Mouse (Mus musculus) splenic B cell, adult 2 months (primary cell): ENCODE data around the gene Drosha.

Source experiments
- DNase-seq: peaks from one replicate; pipeline ENCODE4 v3.0.0-alpha.2; 2011; ENCODE audit warnings: low read depth, low spot score
- H3K27me3 ChIP-seq: 2 replicates; pipeline ENCODE4 v1.6.1; 2012; ENCODE audit warnings: mild to moderate bottlenecking, low read length, moderate library complexity, mixed read lengths; ENCODE audit not compliant: control insufficient read depth, poor library complexity, insufficient read depth, severe bottlenecking
- H3K36me3 ChIP-seq: 2 replicates; pipeline ENCODE4 v1.6.1; 2012; ENCODE audit warnings: mild to moderate bottlenecking, low read length, moderate library complexity, mixed read lengths; ENCODE audit not compliant: control insufficient read depth, poor library complexity, insufficient read depth, severe bottlenecking

Drosha gene

GRCm38 (mm10) chr15:12885361-12885760, 60.7 kb downstream of the Drosha start:
- H3K27me3 ChIP-seq: no peaks in the 10 kb centered on the region
- DNase-seq: no peak
- peaks cover 16% of the 10 kb centered on the region for H3K36me3 ChIP-seq

GRCm38 (mm10) chr15:12887206-12887605, 62.6 kb downstream of the Drosha start:
- Histone ChIP-seq H3K36me3 (peaks cover 19% of the 10 kb centered on the region), H3K27me3 (no peaks in the 10 kb centered on the region)
- DNase-seq: no peak

GRCm38 (mm10) chr15:12888312-12888711, 63.7 kb downstream of the Drosha start:
- no peak for DNase-seq
- no peaks in the 10 kb centered on the region for H3K27me3 ChIP-seq
- H3K36me3 ChIP-seq: peaks cover 17% of the 10 kb centered on the region

GRCm38 (mm10) chr15:12889909-12890308, 65.3 kb downstream of the Drosha start:
- H3K36me3 ChIP-seq: peaks cover 14% of the 10 kb centered on the region
- no peaks in the 10 kb centered on the region for H3K27me3 ChIP-seq
- DNase-seq: no peak

DNA sequence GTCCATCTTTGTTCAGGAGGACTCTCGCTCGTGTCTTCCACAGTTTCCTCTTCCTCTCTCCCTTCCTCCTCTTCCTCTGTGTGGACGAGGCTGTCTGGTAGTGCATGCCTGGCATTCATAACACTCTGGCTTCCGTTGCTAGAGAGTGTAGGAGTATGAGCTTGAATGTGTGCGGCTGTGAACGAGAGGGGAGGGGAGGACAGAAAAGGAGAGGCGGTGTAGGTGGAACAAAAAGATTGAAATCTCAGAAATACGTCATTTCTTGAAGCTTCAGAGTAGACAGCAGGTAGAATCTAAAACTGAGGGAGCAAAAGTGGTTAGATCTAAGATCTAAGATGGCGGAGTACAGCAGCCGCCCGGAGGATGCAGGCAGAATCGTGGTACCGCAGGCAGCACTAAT, 70.8 kb downstream of the Drosha start:
- no peaks in the 10 kb centered on the region for H3K27me3 ChIP-seq
- no peak for DNase-seq
- peaks cover 3% of the 10 kb centered on the region; the same call in 1 of the 2 replicates for H3K36me3 ChIP-seq

DNA sequence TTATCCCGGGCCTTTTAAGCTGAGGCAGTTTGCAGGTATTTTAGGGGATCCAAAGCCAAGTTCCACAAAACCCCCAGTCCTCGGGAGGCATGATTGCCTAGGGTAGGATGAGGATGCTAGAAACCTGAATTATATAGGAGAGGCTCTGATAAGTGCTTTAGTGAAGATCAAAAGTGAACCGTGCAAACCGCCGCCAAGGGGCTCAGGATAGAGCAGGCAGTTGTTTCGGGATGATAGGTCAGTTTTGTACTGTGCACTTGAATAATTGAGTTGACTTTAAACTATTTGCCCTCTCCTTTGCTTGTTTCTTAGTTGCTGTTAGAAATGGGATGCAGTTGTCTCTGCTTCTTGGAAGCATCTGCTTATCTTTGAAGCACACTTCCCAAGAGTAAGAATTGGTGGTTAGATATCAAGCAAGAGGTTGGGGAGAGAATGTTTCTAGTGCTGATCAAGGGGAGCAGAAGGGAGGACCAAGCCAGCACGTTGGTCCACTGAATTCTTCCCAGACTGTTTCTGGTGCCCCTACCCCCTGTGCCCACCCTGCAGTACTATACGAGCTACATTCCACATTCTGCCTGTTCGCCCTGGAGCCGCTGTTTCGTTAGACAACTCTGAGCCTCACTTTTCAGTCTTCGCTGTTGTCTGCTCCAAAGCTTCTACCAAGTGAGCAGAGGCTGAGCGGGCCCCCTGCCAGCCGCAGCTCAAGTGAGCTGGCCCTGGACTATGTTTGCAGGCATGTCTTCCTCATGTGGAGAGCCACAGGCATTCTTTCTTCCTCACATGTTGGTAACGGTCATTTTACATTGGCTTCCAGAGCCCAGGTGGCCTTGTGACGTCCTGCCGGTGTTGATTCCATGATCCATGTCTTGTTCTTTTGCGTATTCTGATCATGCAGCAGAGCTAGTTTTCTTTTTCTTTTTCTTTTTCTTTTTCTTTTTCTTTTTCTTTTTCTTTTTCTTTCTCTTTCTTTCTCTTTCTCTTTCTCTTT, 71.7 kb downstream of the Drosha start:
- DNase-seq: no peak
- Histone ChIP-seq H3K36me3 (no peaks in the 10 kb centered on the region), H3K27me3 (no peaks in the 10 kb centered on the region)

DNA sequence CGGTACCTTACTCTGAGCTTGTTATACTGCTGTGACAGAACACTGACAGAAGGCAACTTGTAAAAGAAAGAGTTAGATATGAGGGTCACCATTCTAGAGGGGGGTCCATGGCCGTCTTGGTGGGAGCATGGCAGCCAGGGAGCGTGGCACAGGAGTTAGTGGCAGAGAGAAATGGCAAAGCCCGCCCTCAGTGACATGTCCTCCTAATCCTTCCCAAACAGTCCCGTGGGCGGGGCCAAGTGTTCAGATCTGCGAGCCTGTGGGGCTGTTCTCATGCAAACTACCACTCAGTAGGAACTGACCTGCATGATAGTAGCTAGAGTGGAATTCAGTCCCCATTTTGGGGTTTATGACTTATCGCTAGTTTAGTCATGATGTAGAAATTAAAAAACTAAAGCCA, 73.2 kb downstream of the Drosha start:
- DNase-seq: no peak
- Histone ChIP-seq H3K36me3 (0 out of 2 replicates have a peak, but pooled peaks cover 2% of the 10 kb centered on the region), H3K27me3 (no peaks in the 10 kb centered on the region)

DNA sequence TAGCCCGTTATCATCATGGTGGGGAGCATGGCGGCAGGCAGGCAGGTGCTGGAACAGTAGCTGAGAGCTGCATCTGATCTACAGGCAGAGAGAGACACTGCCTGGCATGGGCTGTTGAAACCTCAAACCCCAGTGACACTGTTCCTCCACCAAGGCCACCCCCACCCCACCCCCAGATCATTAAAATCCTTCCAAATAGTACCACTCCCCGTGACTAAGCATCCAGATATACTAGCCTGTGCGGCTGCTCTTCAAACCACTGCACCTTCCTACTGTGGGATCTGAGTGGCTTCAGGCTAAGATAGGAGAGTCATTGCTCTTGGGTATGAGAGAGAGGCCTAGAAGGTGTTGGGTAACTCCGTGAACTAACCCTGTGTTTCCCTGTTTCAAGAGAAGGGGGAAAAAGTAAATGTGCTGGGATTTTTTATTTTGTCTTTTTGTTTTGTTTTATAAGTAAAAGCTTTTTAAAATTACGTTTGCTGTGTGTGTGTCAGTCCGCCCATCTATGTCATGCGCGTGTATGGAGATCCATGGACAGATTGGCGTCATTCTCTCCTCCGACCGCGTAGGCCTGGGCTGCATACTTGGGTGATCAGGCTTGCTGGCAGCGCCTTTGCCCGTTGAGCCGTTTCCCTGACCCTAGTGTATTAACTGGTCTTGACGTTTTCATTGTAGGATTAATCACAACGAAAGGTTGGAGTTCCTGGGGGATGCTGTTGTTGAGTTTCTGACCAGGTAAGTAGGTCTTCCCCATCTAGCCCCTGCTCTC, 76.0 kb downstream of the Drosha start:
- DNase-seq: no peak
- H3K27me3 ChIP-seq: no peaks in the 10 kb centered on the region
- peaks cover 5% of the 10 kb centered on the region; the same call in 1 of the 2 replicates for H3K36me3 ChIP-seq

GRCm38 (mm10) chr15:12901197-12901570, 76.6 kb downstream of the Drosha start:
- Histone ChIP-seq H3K36me3 (peaks cover 5% of the 10 kb centered on the region; the same call in 1 of the 2 replicates), H3K27me3 (no peaks in the 10 kb centered on the region)
- no peak for DNase-seq

- no peak for DNase-seq
- H3K36me3 ChIP-seq: peaks cover 5% of the 10 kb centered on the region; the same call in 1 of the 2 replicates
- no peaks in the 10 kb centered on the region for H3K27me3 ChIP-seq
Measured at GRCm38 (mm10) chr15:12904442-12904841, 79.8 kb downstream of the Drosha start.

GRCm38 (mm10) chr15:12907962-12908719, 83.5 kb downstream of the Drosha start:
- no peak for DNase-seq
- Histone ChIP-seq H3K27me3 (no peaks in the 10 kb centered on the region), H3K36me3 (peaks cover 3% of the 10 kb centered on the region; the same call in 1 of the 2 replicates)

DNA sequence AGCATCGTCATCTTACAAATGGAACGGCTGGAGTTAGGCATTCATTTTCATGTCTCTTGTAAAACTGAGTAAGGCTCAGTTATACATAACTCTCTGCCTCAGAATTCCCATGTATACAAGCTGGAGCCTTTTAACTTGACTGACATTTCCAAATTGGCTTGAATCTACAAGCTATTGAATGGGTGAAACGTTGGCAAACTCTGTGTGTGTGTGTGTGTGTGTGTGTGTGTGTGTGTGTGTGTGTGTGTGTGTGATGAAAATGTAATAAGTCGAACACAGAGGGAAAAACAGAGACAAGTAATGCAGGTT, 84.1 kb downstream of the Drosha start:
- no peak for DNase-seq
- Histone ChIP-seq H3K27me3 (no peaks in the 10 kb centered on the region), H3K36me3 (peaks cover 3% of the 10 kb centered on the region; the same call in 1 of the 2 replicates)

GRCm38 (mm10) chr15:12909171-12909570, 84.6 kb downstream of the Drosha start:
- no peaks in the 10 kb centered on the region for H3K27me3 ChIP-seq
- DNase-seq: no peak
- no peaks in the 10 kb centered on the region for H3K36me3 ChIP-seq

- DNase-seq: no peak
- Histone ChIP-seq H3K27me3 (no peaks in the 10 kb centered on the region), H3K36me3 (no peaks in the 10 kb centered on the region)
Measured at GRCm38 (mm10) chr15:12911082-12911481, 86.5 kb downstream of the Drosha start.
